Mouse (Mus musculus) bone marrow, adult 2 months (tissue): ENCODE results near the gene Ccdc12.

Experiments used
- CTCF ChIP-seq: fragments of 200-500 bp; IDR thresholded peaks from 2 replicates; pipeline ENCODE4 v1.5.1; 2011; ENCODE audit warnings: low read length, control low read depth; ENCODE audit not compliant: control insufficient read depth, insufficient read depth
- POLR2A ChIP-seq: fragments of 200-500 bp; IDR thresholded peaks from 2 replicates; pipeline ENCODE4 v1.6.1; 2011; ENCODE audit warnings: low read depth, mild to moderate bottlenecking, control low read depth, low read length, borderline replicate concordance; ENCODE audit not compliant: control insufficient read depth

DNA sequence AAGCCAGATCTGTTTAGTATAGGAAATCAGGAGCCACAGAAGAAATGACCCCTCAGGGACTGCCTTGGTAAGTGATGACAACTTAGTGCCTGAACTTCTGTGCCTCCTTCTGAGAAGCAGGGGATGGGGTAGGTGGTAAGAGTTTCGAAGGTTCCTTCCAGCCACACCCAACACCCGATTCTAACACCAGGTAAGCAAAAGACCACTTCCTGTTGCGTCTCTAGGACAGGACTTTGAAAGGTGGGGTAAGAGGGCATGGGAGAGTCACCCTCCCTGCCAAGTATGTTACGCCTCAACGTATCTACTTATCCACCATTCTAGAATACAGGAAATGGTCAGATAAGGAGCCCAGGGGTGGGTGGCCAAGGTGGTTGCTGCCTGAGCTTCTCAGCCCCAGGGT lies 15.3 kb upstream of the Ccdc12 start:
- TF ChIP-seq CTCF (no peak), POLR2A (no peak)
